Mouse (Mus musculus): ENCODE measurements around the gene Gm4881.

DNA sequence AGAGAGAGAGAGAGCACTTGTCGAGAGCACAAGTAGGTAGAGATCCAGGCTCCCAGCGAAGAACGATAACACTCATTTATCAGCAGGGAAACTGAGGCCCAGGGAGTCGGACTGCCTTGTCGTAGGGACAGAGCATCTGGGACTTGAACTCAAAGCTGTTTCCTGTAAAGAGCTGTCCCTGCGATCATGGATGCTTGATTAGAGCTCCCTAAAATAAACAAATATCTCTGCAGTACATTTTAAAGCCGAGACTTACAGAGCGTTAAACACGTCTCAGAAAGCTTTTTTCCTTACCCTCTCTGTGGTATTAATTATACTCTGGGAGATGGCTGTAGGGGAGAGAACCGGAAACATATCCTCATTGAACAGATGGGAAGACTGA is 40.9 kb downstream of the Gm4881 start:
- TF ChIP-seq POLR2A (IDR thresholded peaks at IDR 0.05; ENCODE audit: borderline replicate concordance, control insufficient read depth, low read depth, low read length) (no peak), CTCF (IDR thresholded peaks at IDR 0.05; ENCODE audit: control insufficient read depth, insufficient read depth, low read length) (no peak)
